Mouse (Mus musculus): Measurements from ENCODE around the gene Maml2. TPM values are rescaled to one million over a fixed set of nuclear protein-coding genes. Genes with fewer than 3 reads are reported as not detected.

Gene Maml2
- polyA plus RNA-seq, 1 experiment from 2014 or later = 6.5 TPM

DNA sequence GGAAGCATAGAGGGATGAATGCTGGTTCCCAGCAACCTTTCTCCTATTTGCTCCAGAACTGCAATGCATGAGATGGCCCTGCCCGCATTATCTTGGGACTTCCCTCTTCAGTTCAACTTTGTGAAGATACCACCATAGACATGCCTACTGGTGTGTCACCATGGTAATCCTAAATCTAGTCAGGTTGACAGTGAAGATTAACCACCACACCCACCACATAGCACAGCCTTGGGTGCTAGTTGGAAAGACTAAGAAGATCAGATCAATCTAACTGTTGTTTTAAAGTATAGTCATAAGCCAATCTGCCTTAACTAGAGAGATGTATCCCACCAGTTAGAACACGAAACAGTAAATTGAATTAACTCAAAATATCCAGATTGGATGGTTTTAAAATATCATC is 381.9 kb downstream of the Maml2 start:
- no peak for DNase-seq (ENCODE audit: low spot score)
- H3K4me2 ChIP-seq (ENCODE audit: low read length) = no peak overlapping the region
- H3K9ac ChIP-seq (ENCODE audit: low read length) = no peak overlapping the region
- peaks cover 3% of the 10 kb centered on the region for H3K4me1 ChIP-seq (replicated peaks; ENCODE audit: control insufficient read depth, insufficient read depth, low read length)
- no peaks in the 10 kb centered on the region for H3K9me3 ChIP-seq (ENCODE audit: control insufficient read depth, low read length)
- H3K36me3 ChIP-seq (ENCODE audit: control insufficient read depth, insufficient read depth, low read length) = no peaks in the 10 kb centered on the region
- H3K27me3 ChIP-seq (replicated peaks; ENCODE audit: control insufficient read depth, insufficient read depth, low read length) = no peaks in the 10 kb centered on the region
- H3K27ac ChIP-seq (ENCODE audit: low read depth) = no peak overlapping the region
- WGBS = 96% methylated on average over 2 of the region's 2 CpGs
- no peak for ATAC-seq (replicated peaks; ENCODE audit: low FRiP score, low TSS enrichment, low read depth)
- no peak overlapping the region for H3K4me3 ChIP-seq (ENCODE audit: low read depth, low read length)

DNA sequence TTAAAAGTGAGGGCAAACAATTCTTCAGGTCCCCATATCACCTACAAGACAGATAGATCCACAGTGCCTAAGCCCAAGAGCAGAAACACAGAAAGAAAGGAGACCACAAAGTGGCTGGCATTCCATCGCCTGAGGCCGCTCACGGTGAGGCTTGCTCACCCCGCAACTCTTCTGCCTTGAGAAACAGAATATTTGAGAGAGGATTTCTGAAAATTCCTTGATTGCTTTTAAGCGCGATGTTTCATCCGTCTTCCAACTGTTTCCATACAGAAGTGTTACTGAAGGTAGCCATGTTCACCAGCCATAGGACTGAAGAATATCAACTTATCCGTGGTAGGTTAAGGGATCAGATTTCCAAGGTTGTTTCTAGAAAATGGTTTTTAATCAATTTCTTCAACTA is 383.4 kb downstream of the Maml2 start:
- Histone ChIP-seq H3K9ac (ENCODE audit: low read length) (no peak overlapping the region), H3K4me2 (ENCODE audit: low read length) (0 out of 2 replicates have a peak overlapping the region, but pooled peaks have one; percentile 15), H3K27me3 (replicated peaks; ENCODE audit: control insufficient read depth, insufficient read depth, low read length) (no peaks in the 10 kb centered on the region), H3K36me3 (ENCODE audit: control insufficient read depth, insufficient read depth, low read length) (no peaks in the 10 kb centered on the region), H3K4me1 (replicated peaks; ENCODE audit: control insufficient read depth, insufficient read depth, low read length) (peaks cover 3% of the 10 kb centered on the region), H3K4me3 (ENCODE audit: low read depth, low read length) (no peak overlapping the region), H3K27ac (ENCODE audit: low read depth) (peak overlapping the region; percentile 64), H3K9me3 (ENCODE audit: control insufficient read depth, low read length) (no peaks in the 10 kb centered on the region)
- WGBS = 79% methylated on average over 8 of the region's 8 CpGs
- no peak for ATAC-seq (replicated peaks; ENCODE audit: low FRiP score, low TSS enrichment, low read depth)
- no peak for DNase-seq (ENCODE audit: low spot score)

DNA sequence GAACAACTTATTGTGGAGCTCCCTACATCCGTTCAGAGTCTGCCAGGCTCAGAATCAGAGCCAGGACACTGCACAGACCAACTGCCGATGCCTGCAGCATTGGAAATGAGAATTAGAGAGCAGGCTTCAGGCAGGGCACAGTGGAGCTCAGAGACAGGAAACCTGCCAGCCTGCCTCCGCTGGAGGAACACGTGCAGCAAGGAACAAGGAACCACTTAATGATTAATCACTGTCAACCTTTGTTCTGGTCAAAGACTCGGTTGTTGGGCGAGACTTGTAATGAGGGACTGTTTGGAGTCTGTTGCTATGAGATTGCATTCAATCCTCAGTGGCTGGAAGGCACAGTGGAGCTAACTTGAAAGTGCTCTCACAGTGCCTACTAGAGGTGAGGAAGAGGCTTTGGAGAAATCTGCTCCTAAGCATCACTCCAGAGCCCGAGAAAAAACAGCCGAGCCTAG is 383.9 kb downstream of the Maml2 start:
- peak; percentile 72 for DNase-seq (ENCODE audit: low spot score)
- peak; percentile 94 for ATAC-seq (replicated peaks; ENCODE audit: low FRiP score, low TSS enrichment, low read depth)
- H3K4me3 ChIP-seq (ENCODE audit: low read depth, low read length) = 0 out of 2 replicates have a peak overlapping the region, but pooled peaks have one; percentile 1
- peaks cover 3% of the 10 kb centered on the region for H3K4me1 ChIP-seq (replicated peaks; ENCODE audit: control insufficient read depth, insufficient read depth, low read length)
- peak overlapping the region; percentile 64 for H3K27ac ChIP-seq (ENCODE audit: low read depth)
- H3K36me3 ChIP-seq (ENCODE audit: control insufficient read depth, insufficient read depth, low read length) = no peaks in the 10 kb centered on the region
- peak overlapping the region; percentile 15; the same call in 1 of the 2 replicates for H3K4me2 ChIP-seq (ENCODE audit: low read length)
- no peaks in the 10 kb centered on the region for H3K27me3 ChIP-seq (replicated peaks; ENCODE audit: control insufficient read depth, insufficient read depth, low read length)
- H3K9me3 ChIP-seq (ENCODE audit: control insufficient read depth, low read length) = no peaks in the 10 kb centered on the region
- 8% methylated on average over 8 of the region's 8 CpGs for WGBS
- no peak overlapping the region for H3K9ac ChIP-seq (ENCODE audit: low read length)

DNA sequence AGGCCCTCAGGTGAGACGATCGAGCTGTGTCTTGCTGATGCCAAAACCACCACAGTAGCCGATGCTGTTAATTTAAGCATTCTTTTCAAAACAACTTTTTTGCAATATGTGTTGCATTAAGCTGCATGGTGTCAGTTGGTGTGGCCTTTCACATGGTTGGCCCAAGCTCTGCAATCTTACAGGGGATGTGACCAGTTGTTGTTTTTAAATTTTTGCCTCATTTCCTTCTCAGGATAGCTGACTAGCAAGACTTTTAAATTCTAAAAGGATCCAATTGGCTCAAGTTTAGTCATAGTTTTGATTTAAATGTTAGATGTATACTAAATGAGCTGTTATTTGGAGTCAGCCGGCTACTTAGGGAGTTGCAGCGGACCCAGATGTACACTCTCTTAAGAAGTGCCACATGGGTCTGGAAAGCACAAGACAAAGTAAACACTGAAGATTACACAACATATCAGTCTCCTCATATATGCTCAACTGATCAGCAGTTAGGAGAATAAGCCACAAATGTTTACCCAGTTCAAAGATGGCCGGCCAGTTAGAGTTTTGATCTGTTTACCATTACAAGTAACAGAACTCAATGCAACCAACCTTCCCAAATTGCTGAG is 386.7 kb downstream of the Maml2 start:
- H3K4me1 ChIP-seq (replicated peaks; ENCODE audit: control insufficient read depth, insufficient read depth, low read length) = peaks cover 3% of the 10 kb centered on the region
- no peak overlapping the region for H3K4me3 ChIP-seq (ENCODE audit: low read depth, low read length)
- H3K36me3 ChIP-seq (ENCODE audit: control insufficient read depth, insufficient read depth, low read length) = no peaks in the 10 kb centered on the region
- ATAC-seq (replicated peaks; ENCODE audit: low FRiP score, low TSS enrichment, low read depth) (no peak), DNase-seq (ENCODE audit: low spot score) (no peak)
- no peak overlapping the region for H3K9ac ChIP-seq (ENCODE audit: low read length)
- no peak overlapping the region for H3K27ac ChIP-seq (ENCODE audit: low read depth)
- no peaks in the 10 kb centered on the region for H3K27me3 ChIP-seq (replicated peaks; ENCODE audit: control insufficient read depth, insufficient read depth, low read length)
- 76% methylated on average over 6 of the region's 6 CpGs for whole genome bisulfite sequencing
- no peaks in the 10 kb centered on the region for H3K9me3 ChIP-seq (ENCODE audit: control insufficient read depth, low read length)
- no peak overlapping the region for H3K4me2 ChIP-seq (ENCODE audit: low read length)

DNA sequence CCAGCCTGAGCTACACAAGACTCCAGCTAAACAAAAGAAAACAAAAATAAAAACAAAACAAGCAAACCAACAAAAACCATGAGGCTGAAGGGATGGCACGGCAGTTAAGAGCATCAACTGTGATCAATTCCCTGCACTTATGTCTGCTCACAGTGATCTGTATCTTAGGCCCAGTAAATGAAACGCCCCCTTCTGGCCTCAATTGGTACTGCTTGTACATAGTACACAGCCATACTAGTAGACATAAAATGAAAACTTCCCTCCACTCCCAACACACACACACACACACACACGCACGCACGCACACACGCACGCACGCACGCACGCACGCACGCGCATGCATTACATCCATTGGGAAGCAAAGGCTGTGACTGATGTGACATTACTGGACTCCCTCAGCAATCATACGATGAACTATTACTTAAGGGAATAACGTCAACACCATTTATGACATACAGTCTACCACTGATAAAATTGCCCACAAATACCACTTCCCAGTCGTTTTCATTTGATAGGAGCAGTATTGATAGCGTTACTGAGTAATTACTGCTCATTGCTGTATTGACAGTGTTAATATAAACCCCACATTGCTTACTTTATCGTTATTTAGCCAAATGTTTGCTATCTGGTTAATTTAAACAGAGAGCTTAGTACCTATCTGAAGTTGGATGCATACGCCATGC is 389.4 kb downstream of the Maml2 start:
- Histone ChIP-seq H3K36me3 (ENCODE audit: control insufficient read depth, insufficient read depth, low read length) (no peaks in the 10 kb centered on the region), H3K27me3 (replicated peaks; ENCODE audit: control insufficient read depth, insufficient read depth, low read length) (no peaks in the 10 kb centered on the region), H3K9ac (ENCODE audit: low read length) (no peak overlapping the region), H3K4me3 (ENCODE audit: low read depth, low read length) (no peak overlapping the region), H3K4me2 (ENCODE audit: low read length) (no peak overlapping the region), H3K27ac (ENCODE audit: low read depth) (no peak overlapping the region), H3K9me3 (ENCODE audit: control insufficient read depth, low read length) (no peaks in the 10 kb centered on the region), H3K4me1 (replicated peaks; ENCODE audit: control insufficient read depth, insufficient read depth, low read length) (no peaks in the 10 kb centered on the region)
- DNase-seq (ENCODE audit: low spot score) (no peak), ATAC-seq (replicated peaks; ENCODE audit: low FRiP score, low TSS enrichment, low read depth) (no peak)
- 81% methylated on average over 19 of the region's 19 CpGs for WGBS

DNA sequence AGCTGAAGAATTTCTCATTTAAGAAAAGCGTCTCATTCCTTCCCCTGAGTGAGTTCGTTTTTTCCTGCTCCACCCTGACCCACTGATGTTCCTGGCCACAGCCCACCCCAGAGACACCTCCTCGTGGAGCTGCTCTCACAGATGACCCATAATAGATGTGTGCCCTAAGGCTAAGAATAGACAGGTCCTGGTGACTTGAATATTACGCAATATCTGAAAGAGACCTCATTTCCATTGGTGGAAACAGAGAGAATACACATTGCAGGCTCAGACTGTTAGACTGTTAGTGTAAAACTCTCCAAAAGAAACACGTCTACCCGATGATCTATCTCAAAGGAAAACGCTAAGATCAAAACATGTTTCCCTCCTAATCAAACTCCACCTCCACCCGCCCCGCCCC is 391.2 kb downstream of the Maml2 start:
- Histone ChIP-seq H3K27ac (ENCODE audit: low read depth) (no peak overlapping the region), H3K36me3 (ENCODE audit: control insufficient read depth, insufficient read depth, low read length) (no peaks in the 10 kb centered on the region), H3K4me2 (ENCODE audit: low read length) (no peak overlapping the region), H3K27me3 (replicated peaks; ENCODE audit: control insufficient read depth, insufficient read depth, low read length) (no peaks in the 10 kb centered on the region), H3K4me3 (ENCODE audit: low read depth, low read length) (no peak overlapping the region), H3K9me3 (ENCODE audit: control insufficient read depth, low read length) (no peaks in the 10 kb centered on the region), H3K4me1 (replicated peaks; ENCODE audit: control insufficient read depth, insufficient read depth, low read length) (no peaks in the 10 kb centered on the region), H3K9ac (ENCODE audit: low read length) (no peak overlapping the region)
- no peak for ATAC-seq (replicated peaks; ENCODE audit: low FRiP score, low TSS enrichment, low read depth)
- no peak for DNase-seq (ENCODE audit: low spot score)
- WGBS = 75% methylated on average over 9 of the region's 9 CpGs

DNA sequence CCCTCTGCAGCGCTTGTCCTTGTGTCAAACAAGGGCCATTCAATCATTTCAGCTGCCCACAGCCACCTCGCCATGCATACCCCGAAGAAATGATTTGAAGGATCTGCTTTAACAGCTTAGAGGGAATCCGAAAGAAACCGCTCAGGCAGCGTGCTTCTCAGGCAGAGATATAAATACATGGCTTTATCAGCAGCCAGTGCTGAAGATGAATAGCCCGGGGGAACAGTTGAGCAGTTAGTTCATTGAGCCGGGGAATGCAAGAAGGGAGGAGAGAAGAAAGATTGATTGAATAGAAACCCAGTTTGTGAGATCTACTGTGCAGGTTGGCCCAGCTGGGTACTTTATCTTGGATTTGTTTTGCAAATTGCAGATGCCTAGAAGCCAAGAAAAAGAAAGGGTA is 392.6 kb downstream of the Maml2 start:
- no peaks in the 10 kb centered on the region for H3K27me3 ChIP-seq (replicated peaks; ENCODE audit: control insufficient read depth, insufficient read depth, low read length)
- no peaks in the 10 kb centered on the region for H3K9me3 ChIP-seq (ENCODE audit: control insufficient read depth, low read length)
- WGBS = 43% methylated on average over 8 of the region's 8 CpGs
- H3K4me1 ChIP-seq (replicated peaks; ENCODE audit: control insufficient read depth, insufficient read depth, low read length) = no peaks in the 10 kb centered on the region; the same call in 1 of the 2 replicates
- ATAC-seq (replicated peaks; ENCODE audit: low FRiP score, low TSS enrichment, low read depth) (no peak), DNase-seq (ENCODE audit: low spot score) (no peak)
- H3K4me3 ChIP-seq (ENCODE audit: low read depth, low read length) = no peak overlapping the region
- H3K4me2 ChIP-seq (ENCODE audit: low read length) = no peak overlapping the region
- no peak overlapping the region for H3K9ac ChIP-seq (ENCODE audit: low read length)
- no peak overlapping the region for H3K27ac ChIP-seq (ENCODE audit: low read depth)
- H3K36me3 ChIP-seq (ENCODE audit: control insufficient read depth, insufficient read depth, low read length) = no peaks in the 10 kb centered on the region

DNA sequence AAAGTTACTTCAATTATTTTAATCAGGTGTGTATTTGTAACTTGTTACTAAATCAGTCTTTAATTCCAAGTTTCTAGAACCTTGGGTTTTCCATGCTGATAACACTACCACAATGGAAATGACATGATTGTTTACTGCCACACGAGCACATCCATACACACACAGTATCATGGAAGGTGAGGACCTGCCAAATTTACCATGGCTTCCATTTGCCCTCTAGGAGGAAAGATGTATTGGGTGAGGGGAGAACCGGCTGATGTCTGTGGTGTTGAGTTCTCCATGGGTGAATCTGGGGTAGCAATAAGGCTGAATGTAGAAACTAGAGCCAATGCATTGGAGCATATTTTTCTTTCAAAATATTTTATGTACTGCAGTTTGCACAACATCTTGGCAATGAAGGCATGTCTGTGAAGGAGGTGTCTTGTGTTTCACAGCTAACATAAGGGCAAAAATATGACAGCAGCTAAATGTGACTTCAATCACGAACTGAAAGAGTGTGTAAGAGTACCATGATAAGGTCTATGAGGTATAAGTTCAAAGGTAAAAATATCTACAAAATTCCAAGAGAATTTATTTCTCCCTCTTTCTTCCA is 396.0 kb downstream of the Maml2 start:
- DNase-seq (ENCODE audit: low spot score) (no peak), ATAC-seq (replicated peaks; ENCODE audit: low FRiP score, low TSS enrichment, low read depth) (no peak)
- Histone ChIP-seq H3K36me3 (ENCODE audit: control insufficient read depth, insufficient read depth, low read length) (no peaks in the 10 kb centered on the region), H3K27me3 (replicated peaks; ENCODE audit: control insufficient read depth, insufficient read depth, low read length) (no peaks in the 10 kb centered on the region), H3K4me1 (replicated peaks; ENCODE audit: control insufficient read depth, insufficient read depth, low read length) (no peaks in the 10 kb centered on the region; the same call in 1 of the 2 replicates), H3K9ac (ENCODE audit: low read length) (no peak overlapping the region), H3K4me3 (ENCODE audit: low read depth, low read length) (no peak overlapping the region), H3K27ac (ENCODE audit: low read depth) (no peak overlapping the region), H3K9me3 (ENCODE audit: control insufficient read depth, low read length) (no peaks in the 10 kb centered on the region), H3K4me2 (ENCODE audit: low read length) (no peak overlapping the region)
- WGBS = 81% methylated on average over 3 of the region's 3 CpGs

All from intestine, embryonic 14.5 days (tissue).